Mouse (Mus musculus): ENCODE results near the gene Vav3. TPM values are rescaled to one million over a fixed set of nuclear protein-coding genes. Genes with fewer than 3 reads are reported as not detected.

The Vav3 gene
- total and polyA plus RNA-seq, 3 experiments, result 1.7 to 5.0 (median 4.4) TPM

- no peak overlapping the region for H3K9ac ChIP-seq (ENCODE audit: low read depth, low read length)
- H3K36me3 ChIP-seq (ENCODE audit: control insufficient read depth, insufficient read depth, low read length), result peaks cover 4% of the 10 kb centered on the region; the same call in 1 of the 2 replicates
- 61% methylated on average over 8 of the region's 8 CpGs for WGBS
- no peaks in the 10 kb centered on the region for H3K27me3 ChIP-seq (ENCODE audit: control insufficient read depth, insufficient read depth, low read length)
- intact Hi-C loops (cut with DNase I), result no loop called here
- TF ChIP-seq EP300 (IDR thresholded peaks at IDR 0.05; ENCODE audit: insufficient read depth, low read depth, low read length), result no peak
- TF ChIP-seq CTCF (IDR thresholded peaks at IDR 0.05), result no peak
- TF ChIP-seq POLR2A (IDR thresholded peaks at IDR 0.05; ENCODE audit: insufficient read depth, low read depth, low read length), result no peak
- H3K79me2 ChIP-seq (replicated peaks; ENCODE audit: control insufficient read depth, insufficient read depth, low read length), result no peaks in the 10 kb centered on the region
- H3K27ac ChIP-seq, result no peak overlapping the region
- peaks cover 8% of the 10 kb centered on the region for H3K4me1 ChIP-seq (ENCODE audit: control insufficient read depth, insufficient read depth, low read length)
- no peak overlapping the region for H3K4me3 ChIP-seq
- DNase-seq, result no peak
These were observed 124.1 kb downstream of the Vav3 start for GRCm38 (mm10) chr3:109464600-109464999.

GRCm38 (mm10) chr3:109466541-109466940, 126.1 kb downstream of the Vav3 start:
- DNase-seq, result no peak
- Histone ChIP-seq H3K36me3 (ENCODE audit: control insufficient read depth, insufficient read depth, low read length) (peaks cover 4% of the 10 kb centered on the region; the same call in 1 of the 2 replicates), H3K4me3 (no peak overlapping the region), H3K27ac (no peak overlapping the region), H3K27me3 (ENCODE audit: control insufficient read depth, insufficient read depth, low read length) (no peaks in the 10 kb centered on the region), H3K79me2 (replicated peaks; ENCODE audit: control insufficient read depth, insufficient read depth, low read length) (no peaks in the 10 kb centered on the region), H3K4me1 (ENCODE audit: control insufficient read depth, insufficient read depth, low read length) (peaks cover 8% of the 10 kb centered on the region), H3K9ac (ENCODE audit: low read depth, low read length) (no peak overlapping the region)
- intact Hi-C loops (cut with DNase I), result loop anchor here (2.0 to 5.0 kb wide), 3 partner anchors 78 to 264 kb away; partner anchors contain the start of gene Vav3
- TF ChIP-seq POLR2A (IDR thresholded peaks at IDR 0.05; ENCODE audit: insufficient read depth, low read depth, low read length) (no peak), EP300 (IDR thresholded peaks at IDR 0.05; ENCODE audit: insufficient read depth, low read depth, low read length) (no peak), CTCF (IDR thresholded peaks at IDR 0.05) (no peak)

GRCm38 (mm10) chr3:109467288-109467687, 126.8 kb downstream of the Vav3 start:
- DNase-seq, result peak in 1 of 2 experiments; percentile 28
- WGBS, result 37% methylated on average over 4 of the region's 4 CpGs
- TF ChIP-seq EP300 (IDR thresholded peaks at IDR 0.05; ENCODE audit: insufficient read depth, low read depth, low read length) (no peak), CTCF (IDR thresholded peaks at IDR 0.05) (peak; percentile 63)

GRCm38 (mm10) chr3:109469465-109469864, 129.0 kb downstream of the Vav3 start:
- Histone ChIP-seq H3K4me1 (ENCODE audit: control insufficient read depth, insufficient read depth, low read length) (peaks cover 10% of the 10 kb centered on the region), H3K27ac (no peak overlapping the region), H3K9ac (ENCODE audit: low read depth, low read length) (no peak overlapping the region), H3K79me2 (replicated peaks; ENCODE audit: control insufficient read depth, insufficient read depth, low read length) (no peaks in the 10 kb centered on the region), H3K4me3 (no peak overlapping the region), H3K27me3 (ENCODE audit: control insufficient read depth, insufficient read depth, low read length) (no peaks in the 10 kb centered on the region), H3K36me3 (ENCODE audit: control insufficient read depth, insufficient read depth, low read length) (peaks cover 4% of the 10 kb centered on the region; the same call in 1 of the 2 replicates)
- intact Hi-C loops (cut with DNase I), result loop anchor here (5.0 kb wide), 2 partner anchors 127 to 267 kb away; partner anchors contain the start of gene Vav3
- peak; percentile 60 to 75 for DNase-seq
- TF ChIP-seq CTCF (IDR thresholded peaks at IDR 0.05) (no peak), EP300 (IDR thresholded peaks at IDR 0.05; ENCODE audit: insufficient read depth, low read depth, low read length) (no peak), POLR2A (IDR thresholded peaks at IDR 0.05; ENCODE audit: insufficient read depth, low read depth, low read length) (no peak)
- WGBS, result 25% methylated on average over 3 of the region's 3 CpGs

More at GRCm38 (mm10) chr3:109467288-109467687, 126.8 kb downstream of the Vav3 start:
- Histone ChIP-seq H3K4me1 (ENCODE audit: control insufficient read depth, insufficient read depth, low read length) (peaks cover 8% of the 10 kb centered on the region), H3K27me3 (ENCODE audit: control insufficient read depth, insufficient read depth, low read length) (no peaks in the 10 kb centered on the region), H3K27ac (no peak overlapping the region; the same call in none of the 2 replicates), H3K79me2 (replicated peaks; ENCODE audit: control insufficient read depth, insufficient read depth, low read length) (no peaks in the 10 kb centered on the region), H3K4me3 (no peak overlapping the region), H3K36me3 (ENCODE audit: control insufficient read depth, insufficient read depth, low read length) (peaks cover 4% of the 10 kb centered on the region; the same call in 1 of the 2 replicates), H3K9ac (ENCODE audit: low read depth, low read length) (no peak overlapping the region)
- intact Hi-C loops (cut with DNase I), result loop anchor here (2.0 to 5.0 kb wide), 3 partner anchors 78 to 265 kb away; partner anchors contain the start of gene Vav3

- 58% methylated on average over 1 of the region's 1 CpGs for WGBS
- no peak for DNase-seq
- no peak for TF ChIP-seq EP300 (IDR thresholded peaks at IDR 0.05; ENCODE audit: insufficient read depth, low read depth, low read length)
- TF ChIP-seq POLR2A (IDR thresholded peaks at IDR 0.05; ENCODE audit: insufficient read depth, low read depth, low read length), result no peak
- TF ChIP-seq CTCF (IDR thresholded peaks at IDR 0.05), result no peak
These were observed 130.3 kb downstream of the Vav3 start for GRCm38 (mm10) chr3:109470651-109471255.

GRCm38 (mm10) chr3:109476521-109476920, 136.1 kb downstream of the Vav3 start:
- no peak overlapping the region for H3K9ac ChIP-seq (ENCODE audit: low read depth, low read length)
- TF ChIP-seq EP300 (IDR thresholded peaks at IDR 0.05; ENCODE audit: insufficient read depth, low read depth, low read length) (no peak), POLR2A (IDR thresholded peaks at IDR 0.05; ENCODE audit: insufficient read depth, low read depth, low read length) (no peak), CTCF (IDR thresholded peaks at IDR 0.05) (no peak)
- no peaks in the 10 kb centered on the region; the same call in 1 of the 2 replicates for H3K36me3 ChIP-seq (ENCODE audit: control insufficient read depth, insufficient read depth, low read length)
- no peaks in the 10 kb centered on the region for H3K79me2 ChIP-seq (replicated peaks; ENCODE audit: control insufficient read depth, insufficient read depth, low read length)
- no peak overlapping the region for H3K4me3 ChIP-seq
- 54% methylated on average over 8 of the region's 8 CpGs for WGBS
- H3K27me3 ChIP-seq (ENCODE audit: control insufficient read depth, insufficient read depth, low read length), result no peaks in the 10 kb centered on the region
- intact Hi-C loops (cut with DNase I), result no loop called here
- peak in 1 of 2 experiments; percentile 36 for DNase-seq
- H3K27ac ChIP-seq, result no peak overlapping the region
- H3K4me1 ChIP-seq (ENCODE audit: control insufficient read depth, insufficient read depth, low read length), result peaks cover 3% of the 10 kb centered on the region

More at GRCm38 (mm10) chr3:109470651-109471255, 130.3 kb downstream of the Vav3 start:
- Histone ChIP-seq H3K9ac (ENCODE audit: low read depth, low read length) (no peak overlapping the region), H3K36me3 (ENCODE audit: control insufficient read depth, insufficient read depth, low read length) (peaks cover 4% of the 10 kb centered on the region; the same call in 1 of the 2 replicates), H3K27ac (no peak overlapping the region), H3K4me3 (no peak overlapping the region), H3K27me3 (ENCODE audit: control insufficient read depth, insufficient read depth, low read length) (no peaks in the 10 kb centered on the region), H3K79me2 (replicated peaks; ENCODE audit: control insufficient read depth, insufficient read depth, low read length) (no peaks in the 10 kb centered on the region), H3K4me1 (ENCODE audit: control insufficient read depth, insufficient read depth, low read length) (peaks cover 8% of the 10 kb centered on the region)
- intact Hi-C loops (cut with DNase I), result no loop called here
